In the genomic region with DNA sequence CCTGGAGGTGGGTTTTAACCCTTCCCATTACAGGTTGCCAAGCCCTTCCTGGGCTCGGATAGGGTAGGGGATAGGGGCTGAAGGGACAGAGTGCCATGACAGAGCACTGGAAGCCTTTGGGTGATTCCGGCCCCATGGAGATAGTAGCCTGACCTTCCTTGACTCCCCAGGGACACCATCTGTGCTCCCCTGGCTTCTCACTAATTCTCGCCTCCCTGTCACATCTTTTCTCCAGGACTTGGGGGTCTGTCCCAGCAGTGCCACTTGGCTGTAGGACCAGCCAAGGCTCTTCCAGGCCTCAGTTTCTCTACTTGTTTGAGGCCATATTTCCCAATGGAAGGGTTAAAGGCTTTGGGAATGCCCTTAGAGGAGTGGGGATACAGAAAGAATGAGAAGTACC, we compare ENCODE assay signal across 9 mouse cellular contexts. TPM values are rescaled to one million over a fixed set of nuclear protein-coding genes. Genes with fewer than 3 reads are reported as not detected.
A peak's percentile ranks its signal among the peaks of the same experiment; 100 is the strongest.
DNase-seq lines count a peak whose midpoint lies in the region; ATAC-seq and TF ChIP-seq lines count a peak whose summit lies in the region.
"Had no signal": no experiment of that assay in that cellular context is flagged by ENCODE, and none has a peak within 500 bp of the region (broad histone marks: within the 10 kb centered on the region; RNA-seq: fewer than 3 reads in every experiment).

No protein-coding gene starts in this region.

- H3K4me2 ChIP-seq in CH12.LX (ENCODE audit: insufficient read depth, low read depth, poor library complexity, severe bottlenecking) = peak overlapping the region; percentile 81; the same call in 1 of the 2 replicates
- peak overlapping the region; percentile 81 for H3K4me2 ChIP-seq in forebrain, embryonic 15.5 days (replicated peaks)
- H3K4me2 ChIP-seq in liver, postnatal 0 days (ENCODE audit: low read depth, low read length) = peak overlapping the region; percentile 99

- peaks cover 12% of the 10 kb centered on the region for H3K4me1 ChIP-seq in heart, adult 2 months (ENCODE audit: control insufficient read depth, insufficient read depth, low read length)
- peaks cover 17 to 24% of the 10 kb centered on the region in 2 experiments for H3K4me1 ChIP-seq in CH12.LX (ENCODE audit: control insufficient read depth in 1 of 2, insufficient read depth in 2 of 2)
- H3K4me1 ChIP-seq in forebrain, embryonic 15.5 days = peaks cover 35% of the 10 kb centered on the region
- peaks cover 28% of the 10 kb centered on the region for H3K4me1 ChIP-seq in liver, postnatal 0 days (ENCODE audit: insufficient read depth)

- TF ChIP-seq CTCF in heart, adult 2 months (IDR thresholded peaks at IDR 0.05) = no peak
- no peak for TF ChIP-seq CTCF in CH12.LX (conservative IDR thresholded peaks at IDR 0.05 in 1 of 2, IDR thresholded peaks at IDR 0.05 in 1 of 2; ENCODE audit: low read depth in 2 of 2, low read length in 2 of 2)
- TF ChIP-seq CTCF in liver, postnatal 0 days (IDR thresholded peaks at IDR 0.05; ENCODE audit: low read depth) = no peak

- DNase-seq in heart, adult 2 months = no peak
- no peak for DNase-seq in heart, adult 8-10 months (ENCODE audit: low spot score)
- DNase-seq in CH12.LX (ENCODE audit: extremely low read depth) = no peak
- no peak for DNase-seq in liver, postnatal 0 days
- no peak for DNase-seq in frontal cortex, postnatal 14 days (ENCODE audit: low spot score in 2 of 2)
- DNase-seq in adrenal gland, postnatal 4 days (ENCODE audit: low spot score in 2 of 2) = no peak
- DNase-seq in ovary, adult 18-20 months (ENCODE audit: low spot score) = no peak

- TF ChIP-seq EP300 in heart, adult 2 months (IDR thresholded peaks at IDR 0.05; ENCODE audit: insufficient read depth, low read depth, low read length) = no peak
- TF ChIP-seq EP300 in CH12.LX (IDR thresholded peaks at IDR 0.05; ENCODE audit: low read length) = no peak
- TF ChIP-seq EP300 in liver, postnatal 0 days (IDR thresholded peaks at IDR 0.05; ENCODE audit: low read depth) = no peak

- in situ Hi-C loops in CH12.LX (cut with MboI; ENCODE audit: low pct_ligation_motif_present, low pct_unique_long_range_greater_than_20kb, low sequenced_read_pairs) = loop anchor here (10.0 kb wide), 1 partner anchor 203 kb away; a partner anchor contains a TSS

- no peaks in the 10 kb centered on the region; the same call in 1 of the 2 replicates for H3K79me2 ChIP-seq in heart, adult 2 months (replicated peaks; ENCODE audit: control insufficient read depth, insufficient read depth, low read length)
- H3K79me2 ChIP-seq in CH12.LX (replicated peaks; ENCODE audit: control insufficient read depth, extremely low read depth, insufficient read depth, poor library complexity, severe bottlenecking) = peaks cover 37% of the 10 kb centered on the region

- H3K9me3 ChIP-seq in CH12.LX (replicated peaks; ENCODE audit: low read length) = no peaks in the 10 kb centered on the region
- no peaks in the 10 kb centered on the region for H3K9me3 ChIP-seq in forebrain, embryonic 15.5 days
- H3K9me3 ChIP-seq in liver, postnatal 0 days (ENCODE audit: low read length) = no peaks in the 10 kb centered on the region

- no peaks in the 10 kb centered on the region for H3K36me3 ChIP-seq in heart, adult 2 months (ENCODE audit: control insufficient read depth, insufficient read depth, low read length)
- peaks cover 25 to 37% of the 10 kb centered on the region in 2 experiments for H3K36me3 ChIP-seq in CH12.LX (replicated peaks in 1 of 2; ENCODE audit: control insufficient read depth in 1 of 2, insufficient read depth in 1 of 2, low read length in 1 of 2)
- H3K36me3 ChIP-seq in forebrain, embryonic 15.5 days = peaks cover 22% of the 10 kb centered on the region
- H3K36me3 ChIP-seq in liver, postnatal 0 days (replicated peaks; ENCODE audit: insufficient read depth, low read length) = peaks cover 23% of the 10 kb centered on the region

- intact Hi-C loops in heart, adult 2 months (cut with DNase I) = loop anchor here (2.0 kb wide), 1 partner anchor 25 kb away; a partner anchor contains a TSS

- no peak for TF ChIP-seq POLR2A in heart, adult 2 months (IDR thresholded peaks at IDR 0.05; ENCODE audit: insufficient read depth, low read depth, low read length)
- no peak for TF ChIP-seq POLR2A in CH12.LX (IDR thresholded peaks at IDR 0.05; ENCODE audit: low read depth, low read length)

- no peak overlapping the region for H3K4me3 ChIP-seq in heart, adult 2 months
- peak overlapping the region in 1 of 3 experiments; percentile 8 for H3K4me3 ChIP-seq in CH12.LX (replicated peaks in 1 of 3; ENCODE audit: low read depth in 2 of 3, low read length in 2 of 3, poor library complexity in 1 of 3)
- H3K4me3 ChIP-seq in forebrain, embryonic 15.5 days = peak overlapping the region; percentile 88
- no peak overlapping the region for H3K4me3 ChIP-seq in liver, postnatal 0 days (ENCODE audit: low read depth, low read length)

- 0 out of 2 replicates have a peak, but pooled peaks have one; percentile 0 for ATAC-seq in forebrain, embryonic 15.5 days (replicated peaks)
- no peak for ATAC-seq in liver, postnatal 0 days

- no peak for TF ChIP-seq RAD21 in CH12.LX (IDR thresholded peaks at IDR 0.05; ENCODE audit: low read depth, low read length)

- dilution Hi-C loops in CH12.LX (cut with MboI; ENCODE audit: extremely low pct_ligation_motif_present, extremely low pct_unique_long_range_greater_than_20kb, low sequenced_read_pairs) = no loop called here

- H3K27ac ChIP-seq in heart, adult 2 months = peak overlapping the region; percentile 79
- peak overlapping the region; percentile 65 for H3K27ac ChIP-seq in CH12.LX (ENCODE audit: insufficient read depth, low read depth)
- H3K27ac ChIP-seq in forebrain, embryonic 15.5 days (replicated peaks) = peak overlapping the region; percentile 98
- H3K27ac ChIP-seq in liver, postnatal 0 days (ENCODE audit: low read depth) = peak overlapping the region; percentile 95
- H3K27ac ChIP-seq: liver, embryonic 14.5 days had no signal

- WGBS in heart, adult 2 months = 59% methylated on average over 3 of the region's 3 CpGs
- WGBS in forebrain, embryonic 15.5 days = 16% methylated on average over 3 of the region's 3 CpGs
- 67% methylated on average over 3 of the region's 3 CpGs for WGBS in liver, postnatal 0 days (ENCODE audit: insufficient replicate concordance)

- H3K9ac ChIP-seq in heart, adult 2 months (ENCODE audit: low read depth, low read length) = no peak overlapping the region; the same call in 1 of the 2 replicates
- H3K9ac ChIP-seq in CH12.LX (ENCODE audit: insufficient read depth, low read depth) = no peak overlapping the region
- peak overlapping the region; percentile 90 for H3K9ac ChIP-seq in forebrain, embryonic 15.5 days (replicated peaks)
- peak overlapping the region; percentile 97 for H3K9ac ChIP-seq in liver, postnatal 0 days (replicated peaks)

- H3K27me3 ChIP-seq in heart, adult 2 months (ENCODE audit: control insufficient read depth, insufficient read depth, low read length) = no peaks in the 10 kb centered on the region
- no peaks in the 10 kb centered on the region for H3K27me3 ChIP-seq in CH12.LX (replicated peaks)
- H3K27me3 ChIP-seq in forebrain, embryonic 15.5 days = no peaks in the 10 kb centered on the region
- H3K27me3 ChIP-seq in liver, postnatal 0 days (ENCODE audit: insufficient read depth, low read length) = no peaks in the 10 kb centered on the region

TF ChIP-seq in CH12.LX, 34 proteins besides CTCF, POLR2A, EP300 and RAD21:
- 0 out of 2 replicates have a peak, but pooled peaks have one; percentile 12 for TF ChIP-seq UBTF (IDR thresholded peaks at IDR 0.05; ENCODE audit: low read depth, low read length)
- TF ChIP-seq CHD1 (IDR thresholded peaks at IDR 0.05; ENCODE audit: low read depth, low read length) = no peak
TF ChIP-seq in CH12.LX: peak in this region for 1.

RNA-seq across cellular contexts. Expression of a gene that starts 11.3 kb away (rescaled TPM):
- 100 to 1,000 TPM; 143 to 167 TPM for total RNA-seq in heart, adult 2 months (2021)
- 117 and 173 TPM in 2 replicates for polyA plus RNA-seq in heart, adult 2 months (2012; rRNA removed)
- 100 to 1,000 TPM; 138 to 152 (median 145) TPM for total RNA-seq in heart, adult 8-10 months (2022)
- 90.4 and 134 TPM in 2 replicates for total RNA-seq in CH12.LX (2012; rRNA removed)
- 170 and 179 TPM in 2 replicates for total RNA-seq in CH12.LX (2014; rRNA removed)
- 287 and 323 TPM in 2 replicates for polyA plus RNA-seq in CH12.LX (2012; ENCODE audit: insufficient read length, low read depth)
- polyA plus RNA-seq in forebrain, embryonic 15.5 days (2015; fragmentation: Nextera tagmentation; extraction: Ambion mirVana) = 85.6 and 193 TPM in 2 replicates
- polyA plus RNA-seq in liver, postnatal 0 days (2015; fragmentation: Nextera tagmentation; extraction: Ambion mirVana) = 31.7 and 44.7 TPM in 2 replicates
- total RNA-seq in adrenal gland, postnatal 4 days (2021) = 100 to 1,000 TPM; 191 to 204 TPM

RNA-seq across cellular contexts. Expression of a gene that starts 23.7 kb away (rescaled TPM):
- total RNA-seq in heart, adult 2 months (2021) = 10 to 100 TPM; 11.4 to 12.0 TPM
- 6.9 and 11.7 TPM in 2 replicates for polyA plus RNA-seq in heart, adult 2 months (2012; rRNA removed)
- 10 to 100 TPM; 13.8 to 15.3 (median 14.5) TPM for total RNA-seq in heart, adult 8-10 months (2022)
- total RNA-seq in CH12.LX (2012; rRNA removed) (6.1 and 6.3 TPM in 2 replicates), CH12.LX (2014; rRNA removed) (8.9 TPM in 2 replicates)
- polyA plus RNA-seq in CH12.LX (2012; ENCODE audit: insufficient read length, low read depth) = 8.2 and 8.9 TPM in 2 replicates
- 19.0 and 22.6 TPM in 2 replicates for polyA plus RNA-seq in forebrain, embryonic 15.5 days (2015; fragmentation: Nextera tagmentation; extraction: Ambion mirVana)
- polyA plus RNA-seq in liver, postnatal 0 days (2015; fragmentation: Nextera tagmentation; extraction: Ambion mirVana) = 4.5 and 4.9 TPM in 2 replicates
- total RNA-seq in adrenal gland, postnatal 4 days (2021) = 10 to 100 TPM; 12.0 to 12.6 TPM

RNA-seq across cellular contexts. Expression of a gene that starts 23.8 kb away (rescaled TPM):
- 1 to 10 TPM; 4.4 to 5.4 TPM for total RNA-seq in heart, adult 2 months (2021)
- polyA plus RNA-seq in heart, adult 2 months (2012; rRNA removed) = 2.8 and 4.4 TPM in 2 replicates
- 1 to 10 TPM; 3.6 to 5.7 (median 5.0) TPM for total RNA-seq in heart, adult 8-10 months (2022)
- 5.6 and 5.7 TPM in 2 replicates for total RNA-seq in CH12.LX (2012; rRNA removed)
- 6.9 and 8.0 TPM in 2 replicates for total RNA-seq in CH12.LX (2014; rRNA removed)
- 7.8 and 9.8 TPM in 2 replicates for polyA plus RNA-seq in CH12.LX (2012; ENCODE audit: insufficient read length, low read depth)
- polyA plus RNA-seq in forebrain, embryonic 15.5 days (2015; fragmentation: Nextera tagmentation; extraction: Ambion mirVana) = 16.4 and 17.6 TPM in 2 replicates
- 2.6 and 3.0 TPM in 2 replicates for polyA plus RNA-seq in liver, postnatal 0 days (2015; fragmentation: Nextera tagmentation; extraction: Ambion mirVana)
- 10 to 100 TPM; 10.4 to 11.7 TPM for total RNA-seq in adrenal gland, postnatal 4 days (2021)

Comparison
In these comparisons a context has a peak if more than half of its experiments do, and no peak if none do; other contexts are left out.
1. H3K9ac ChIP-seq: peak in forebrain, embryonic 15.5 days (single experiment) and liver, postnatal 0 days (single experiment); none in heart, adult 2 months (single experiment) and CH12.LX (single experiment).
2. Peak in every context shown above with its lines, with median percentiles within 50 percentile points of each other: H3K27ac ChIP-seq and H3K4me2 ChIP-seq.